Mouse (Mus musculus) erythroblast, embryonic 14.5 days (primary cell): ENCODE data around the gene Spn.

Source experiments
- GATA1 ChIP-seq: IDR thresholded peaks from 2 replicates; pipeline ENCODE4 v1.6.1; 2012; ENCODE audit warnings: low read length, inconsistent platforms, mixed read lengths
- TAL1 ChIP-seq: IDR thresholded peaks from 3 replicates; pipeline ENCODE4 v1.6.1; 2012; ENCODE audit warnings: low read length, inconsistent platforms, mixed read lengths

GRCm38 (mm10) chr7:127103960-127104359 is 33.7 kb downstream of the Spn start:
- TF ChIP-seq GATA1 = no peak
- no peak for TF ChIP-seq TAL1
